In genomic region chr8:124648311-124648710, GRCm38 (mm10) we compare ENCODE assay signal across 15 mouse cellular contexts. TPM values are rescaled to one million over a fixed set of nuclear protein-coding genes. Genes with fewer than 3 reads are reported as not detected.
DNase-seq lines count a peak whose midpoint lies in the region; ATAC-seq and TF ChIP-seq lines count a peak whose summit lies in the region.
"Had no signal": no experiment of that assay in that cellular context is flagged by ENCODE, and none has a peak within 500 bp of the region (broad histone marks: within the 10 kb centered on the region; RNA-seq: fewer than 3 reads in every experiment).

No protein-coding gene starts in this region.

- H3K4me3 ChIP-seq in forebrain, embryonic 12.5 days (replicated peaks): no peak overlapping the region
- H3K4me3 ChIP-seq in forebrain, embryonic 16.5 days (replicated peaks; ENCODE audit: low read length): no peak overlapping the region
- H3K4me3 ChIP-seq in hindbrain, embryonic 10.5 days: no peak overlapping the region
- no peak overlapping the region for H3K4me3 ChIP-seq in hindbrain, embryonic 16.5 days (ENCODE audit: low read length)
- no peak overlapping the region for H3K4me3 ChIP-seq in midbrain, embryonic 13.5 days (replicated peaks)
- H3K4me3 ChIP-seq in midbrain, postnatal 0 days (ENCODE audit: low read depth, low read length): no peak overlapping the region
- no peak overlapping the region for H3K4me3 ChIP-seq in stomach, embryonic 16.5 days (replicated peaks; ENCODE audit: low read length)
- H3K4me3 ChIP-seq: limb, embryonic 13.5 days had no signal

- no peaks in the 10 kb centered on the region for H3K27me3 ChIP-seq in forebrain, embryonic 12.5 days
- H3K27me3 ChIP-seq in forebrain, embryonic 16.5 days (replicated peaks; ENCODE audit: control insufficient read depth, insufficient read depth, low read length): no peaks in the 10 kb centered on the region
- no peaks in the 10 kb centered on the region for H3K27me3 ChIP-seq in hindbrain, embryonic 10.5 days (ENCODE audit: insufficient read depth, poor library complexity, severe bottlenecking)
- H3K27me3 ChIP-seq in hindbrain, embryonic 16.5 days (replicated peaks; ENCODE audit: control insufficient read depth, insufficient read depth, low read length): no peaks in the 10 kb centered on the region
- H3K27me3 ChIP-seq in midbrain, embryonic 13.5 days: no peaks in the 10 kb centered on the region
- no peaks in the 10 kb centered on the region for H3K27me3 ChIP-seq in midbrain, postnatal 0 days (ENCODE audit: insufficient read depth, low read length)
- H3K27me3 ChIP-seq in stomach, embryonic 16.5 days (ENCODE audit: control insufficient read depth, insufficient read depth, low read length): no peaks in the 10 kb centered on the region
- H3K27me3 ChIP-seq: limb, embryonic 13.5 days had no signal

- ATAC-seq in forebrain, embryonic 12.5 days (ENCODE audit: low FRiP score): no peak
- no peak for ATAC-seq in forebrain, embryonic 16.5 days
- ATAC-seq in hindbrain, embryonic 16.5 days: no peak
- ATAC-seq in midbrain, embryonic 13.5 days: peak; percentile 67
- ATAC-seq in midbrain, postnatal 0 days (ENCODE audit: low FRiP score): no peak
- ATAC-seq in stomach, embryonic 16.5 days (ENCODE audit: insufficient read depth, low FRiP score): no peak
- ATAC-seq: activated CD4-positive, CD25-positive, alpha-beta regulatory T cell, adult 4 months had no signal

- peaks cover 13% of the 10 kb centered on the region; the same call in 1 of the 2 replicates for H3K36me3 ChIP-seq in forebrain, embryonic 12.5 days (replicated peaks)
- H3K36me3 ChIP-seq in forebrain, embryonic 16.5 days (ENCODE audit: control insufficient read depth, insufficient read depth): no peaks in the 10 kb centered on the region
- H3K36me3 ChIP-seq in hindbrain, embryonic 10.5 days: peaks cover 35% of the 10 kb centered on the region
- peaks cover 5% of the 10 kb centered on the region for H3K36me3 ChIP-seq in hindbrain, embryonic 16.5 days (ENCODE audit: control insufficient read depth, insufficient read depth, low read length)
- H3K36me3 ChIP-seq in midbrain, embryonic 13.5 days: peaks cover 28% of the 10 kb centered on the region
- peaks cover 7% of the 10 kb centered on the region; the same call in 1 of the 2 replicates for H3K36me3 ChIP-seq in midbrain, postnatal 0 days (ENCODE audit: insufficient read depth, low read length)
- no peaks in the 10 kb centered on the region for H3K36me3 ChIP-seq in stomach, embryonic 16.5 days (ENCODE audit: control insufficient read depth, insufficient read depth, low read length)

- TF ChIP-seq CTCF in midbrain, postnatal 0 days (IDR thresholded peaks at IDR 0.05): no peak

- DNase-seq in hindbrain, embryonic 10.5 days (ENCODE audit: low spot score): no peak
- no peak for DNase-seq in midbrain, postnatal 0 days (ENCODE audit: low spot score)
- no peak for DNase-seq in left cerebral cortex, adult 11 months (ENCODE audit: low spot score)
- DNase-seq: adrenal gland, postnatal 25 days; cerebellum, adult 9-11 months; lung, postnatal 4 days; right cerebral cortex, postnatal 14 days; thymus, postnatal 4 days had no signal

- H3K9ac ChIP-seq in forebrain, embryonic 12.5 days: no peak overlapping the region
- no peak overlapping the region for H3K9ac ChIP-seq in forebrain, embryonic 16.5 days (replicated peaks; ENCODE audit: low read depth, low read length)
- no peak overlapping the region for H3K9ac ChIP-seq in hindbrain, embryonic 16.5 days (ENCODE audit: low read depth, low read length)
- H3K9ac ChIP-seq in midbrain, embryonic 13.5 days (replicated peaks): no peak overlapping the region
- H3K9ac ChIP-seq in midbrain, postnatal 0 days (replicated peaks; ENCODE audit: low read length, poor library complexity, severe bottlenecking): no peak overlapping the region
- no peak overlapping the region for H3K9ac ChIP-seq in stomach, embryonic 16.5 days (ENCODE audit: low read length)
- H3K9ac ChIP-seq: limb, embryonic 13.5 days had no signal

- H3K4me2 ChIP-seq in forebrain, embryonic 12.5 days: no peak overlapping the region
- no peak overlapping the region for H3K4me2 ChIP-seq in forebrain, embryonic 16.5 days (ENCODE audit: low read length)
- no peak overlapping the region for H3K4me2 ChIP-seq in hindbrain, embryonic 16.5 days (ENCODE audit: low read length)
- no peak overlapping the region for H3K4me2 ChIP-seq in midbrain, embryonic 13.5 days (replicated peaks)
- H3K4me2 ChIP-seq in midbrain, postnatal 0 days (ENCODE audit: low read depth, low read length, poor library complexity, severe bottlenecking): no peak overlapping the region
- no peak overlapping the region for H3K4me2 ChIP-seq in stomach, embryonic 16.5 days (ENCODE audit: low read depth, low read length)
- H3K4me2 ChIP-seq: limb, embryonic 13.5 days had no signal

- peaks cover 28% of the 10 kb centered on the region for H3K4me1 ChIP-seq in forebrain, embryonic 12.5 days
- peaks cover 28% of the 10 kb centered on the region for H3K4me1 ChIP-seq in forebrain, embryonic 16.5 days (replicated peaks; ENCODE audit: control insufficient read depth, insufficient read depth, low read length)
- peaks cover 45% of the 10 kb centered on the region for H3K4me1 ChIP-seq in hindbrain, embryonic 10.5 days (replicated peaks)
- H3K4me1 ChIP-seq in hindbrain, embryonic 16.5 days (ENCODE audit: control insufficient read depth, insufficient read depth, low read depth, low read length): peaks cover 25% of the 10 kb centered on the region
- peaks cover 34% of the 10 kb centered on the region for H3K4me1 ChIP-seq in midbrain, embryonic 13.5 days (replicated peaks)
- H3K4me1 ChIP-seq in midbrain, postnatal 0 days (ENCODE audit: insufficient read depth, low read length): peaks cover 7% of the 10 kb centered on the region
- peaks cover 34% of the 10 kb centered on the region for H3K4me1 ChIP-seq in stomach, embryonic 16.5 days (ENCODE audit: control insufficient read depth, insufficient read depth, low read length)

- no peaks in the 10 kb centered on the region for H3K9me3 ChIP-seq in forebrain, embryonic 12.5 days
- H3K9me3 ChIP-seq in forebrain, embryonic 16.5 days (ENCODE audit: control insufficient read depth, low read length): no peaks in the 10 kb centered on the region
- H3K9me3 ChIP-seq in hindbrain, embryonic 10.5 days: no peaks in the 10 kb centered on the region
- H3K9me3 ChIP-seq in hindbrain, embryonic 16.5 days (ENCODE audit: control insufficient read depth, low read length): no peaks in the 10 kb centered on the region
- H3K9me3 ChIP-seq in midbrain, embryonic 13.5 days: no peaks in the 10 kb centered on the region
- no peaks in the 10 kb centered on the region for H3K9me3 ChIP-seq in midbrain, postnatal 0 days (ENCODE audit: low read length)
- no peaks in the 10 kb centered on the region for H3K9me3 ChIP-seq in stomach, embryonic 16.5 days (replicated peaks; ENCODE audit: control insufficient read depth, low read length)
- H3K9me3 ChIP-seq: limb, embryonic 13.5 days had no signal

- H3K27ac ChIP-seq in forebrain, embryonic 12.5 days: peak overlapping the region; percentile 56; the same call in 1 of the 2 replicates
- no peak overlapping the region for H3K27ac ChIP-seq in forebrain, embryonic 16.5 days (ENCODE audit: low read length)
- H3K27ac ChIP-seq in hindbrain, embryonic 10.5 days: peak overlapping the region; percentile 85
- no peak overlapping the region for H3K27ac ChIP-seq in hindbrain, embryonic 16.5 days (ENCODE audit: low read depth, low read length)
- peak overlapping the region; percentile 67 for H3K27ac ChIP-seq in midbrain, embryonic 13.5 days
- no peak overlapping the region for H3K27ac ChIP-seq in midbrain, postnatal 0 days (ENCODE audit: low read depth, low read length)
- H3K27ac ChIP-seq in stomach, embryonic 16.5 days (ENCODE audit: low read length): peak overlapping the region; percentile 23; the same call in 1 of the 2 replicates
- H3K27ac ChIP-seq: limb, embryonic 13.5 days had no signal

RNA-seq across cellular contexts. Expression of gene 2310022B05Rik, which starts 14.9 kb away (rescaled TPM):
- polyA plus RNA-seq in forebrain, embryonic 12.5 days (2016; fragmentation: Nextera tagmentation; extraction: Ambion mirVana): 22.8 and 23.1 TPM in 2 replicates
- 26.0 and 29.4 TPM in 2 replicates for polyA plus RNA-seq in forebrain, embryonic 16.5 days (2015; fragmentation: Nextera tagmentation; extraction: Ambion mirVana)
- polyA plus RNA-seq in hindbrain, embryonic 10.5 days (2016; fragmentation: Nextera tagmentation; extraction: Ambion mirVana): 20.1 and 22.2 TPM in 2 replicates
- 17.0 and 23.2 TPM in 2 replicates for polyA plus RNA-seq in hindbrain, embryonic 16.5 days (2015; fragmentation: Nextera tagmentation; extraction: Ambion mirVana)
- 15.7 and 18.1 TPM in 2 replicates for polyA plus RNA-seq in midbrain, embryonic 13.5 days (2015; fragmentation: Nextera tagmentation; extraction: Ambion mirVana)
- 87.6 and 88.0 TPM in 2 replicates for total RNA-seq in midbrain, postnatal 0 days (2014; rRNA removed)
- 30.1 and 31.4 TPM in 2 replicates for polyA plus RNA-seq in midbrain, postnatal 0 days (2015; fragmentation: Nextera tagmentation; extraction: Ambion mirVana)
- polyA plus RNA-seq in stomach, embryonic 16.5 days (2015; fragmentation: Nextera tagmentation; extraction: Ambion mirVana): 23.3 and 23.5 TPM in 2 replicates

Comparison
In these comparisons a context has a peak if more than half of its experiments do, and no peak if none do; other contexts are left out.
1. H3K27ac ChIP-seq: peak in forebrain, embryonic 12.5 days (single experiment), hindbrain, embryonic 10.5 days (single experiment), midbrain, embryonic 13.5 days (single experiment) and stomach, embryonic 16.5 days (single experiment); none in forebrain, embryonic 16.5 days (single experiment), hindbrain, embryonic 16.5 days (single experiment) and midbrain, postnatal 0 days (single experiment).